Mouse (Mus musculus) heart, adult 2 months (tissue): ENCODE results near the gene Nckap1.
A peak's percentile ranks its signal among the peaks of the same experiment; 100 is the strongest.

Experiments
- CTCF ChIP-seq: fragments of 200-600 bp; IDR thresholded peaks from 2 replicates; pipeline ENCODE4 v1.8.1; 2022; ENCODE audit warnings: antibody characterized with exemption, mild to moderate bottlenecking, moderate library complexity
- POLR2A ChIP-seq: fragments of 200-500 bp; IDR thresholded peaks from 2 replicates; pipeline ENCODE4 v1.6.1; 2011; ENCODE audit warnings: mild to moderate bottlenecking, low read depth, low read length, control low read depth; ENCODE audit not compliant: insufficient read depth

DNA sequence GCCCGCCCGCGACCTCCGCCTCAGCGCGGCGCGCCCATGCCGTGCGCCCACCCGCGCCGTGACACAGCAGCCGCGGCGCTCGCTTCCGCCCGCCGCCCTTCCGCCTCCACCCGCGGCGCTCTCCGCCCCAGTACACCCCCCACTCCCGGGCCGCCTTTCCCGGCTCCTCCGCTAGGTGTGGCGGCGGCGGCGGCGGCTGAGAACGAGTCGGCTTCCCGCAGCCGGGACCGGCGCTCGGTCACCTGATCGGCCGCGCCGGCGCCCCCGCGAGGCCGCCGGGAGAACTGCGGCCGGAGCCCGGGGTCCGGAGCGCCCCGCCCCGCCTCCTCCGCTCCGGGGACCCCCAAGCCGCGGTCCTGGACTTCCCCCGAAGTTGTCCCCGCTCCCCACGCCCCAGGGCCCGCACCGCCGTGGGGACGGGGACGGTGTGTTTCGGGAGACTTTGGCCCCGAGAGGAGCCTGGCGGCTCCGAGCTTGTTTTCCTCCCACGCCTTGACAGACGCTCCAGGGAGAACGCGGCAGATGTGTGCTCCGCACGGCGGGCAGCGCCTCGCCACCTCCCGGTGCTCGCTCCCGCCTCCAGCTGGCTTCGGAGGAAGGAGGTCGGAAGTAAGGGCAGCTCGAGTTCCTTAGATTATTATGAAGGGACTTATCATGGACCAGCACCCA is at the start of gene Nckap1:
- TF ChIP-seq POLR2A (peak; percentile 47), CTCF (peak; percentile 88)
